Mouse (Mus musculus) spleen, postnatal 4 days (tissue): ENCODE measurements around the gene Tspoap1.

Experiments
- DNase-seq, 2 experiments: peaks; one replicate each; pipeline ENCODE4 v3.0.0; 2022; ENCODE audit warnings: low spot score in 2 of 2

The Tspoap1 gene

GRCm38 (mm10) chr11:87760301-87761081 is at the start of gene Tspoap1:
Gene Tspoap1 (plus strand): TSS chr11:87760541.
- peak; percentile 62 to 82 for DNase-seq

GRCm38 (mm10) chr11:87712188-87712587 is 48.2 kb upstream of the Tspoap1 start:
- no peak for DNase-seq

GRCm38 (mm10) chr11:87715999-87716398 is 44.3 kb upstream of the Tspoap1 start:
- no peak for DNase-seq

DNA sequence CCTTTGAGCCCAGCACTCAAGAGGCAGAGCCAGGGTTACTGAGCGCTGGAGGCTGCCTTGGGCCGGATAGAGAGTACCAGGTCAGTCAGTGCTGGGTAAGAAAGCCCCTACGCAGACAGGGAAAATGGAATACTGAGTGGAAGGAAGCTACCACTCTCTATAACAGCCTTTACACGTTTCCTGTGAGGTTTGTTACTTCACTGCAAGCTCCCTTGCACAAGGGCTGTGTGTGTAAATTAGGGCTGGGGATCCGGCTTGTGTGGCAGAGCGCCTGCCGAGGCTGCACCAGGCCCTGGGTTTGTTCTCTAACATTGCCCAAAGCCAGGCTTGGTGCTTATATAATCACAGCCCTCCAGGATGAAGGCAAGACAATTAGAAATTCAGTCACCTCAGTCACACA is 40.8 kb upstream of the Tspoap1 start:
- no peak for DNase-seq

DNA sequence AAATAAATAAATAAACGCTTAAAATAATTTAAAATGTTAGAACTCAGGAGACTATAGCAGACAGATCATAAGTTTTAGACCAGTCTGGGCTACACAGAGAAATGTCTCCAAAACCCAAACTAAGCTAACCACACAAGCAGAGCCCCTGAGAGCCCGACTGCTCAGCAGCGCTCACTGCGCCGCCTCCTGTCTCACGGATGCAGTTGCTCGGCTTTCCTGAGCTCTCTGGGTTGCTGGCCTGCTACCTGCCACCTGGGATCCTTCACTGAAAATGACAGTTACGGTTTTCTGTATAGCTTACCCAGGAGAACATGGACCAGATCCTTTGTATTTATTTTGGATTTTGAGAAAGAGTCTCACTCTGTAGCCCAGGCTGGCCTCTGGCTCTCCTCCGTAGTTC is 40.0 kb upstream of the Tspoap1 start:
- no peak for DNase-seq

DNA sequence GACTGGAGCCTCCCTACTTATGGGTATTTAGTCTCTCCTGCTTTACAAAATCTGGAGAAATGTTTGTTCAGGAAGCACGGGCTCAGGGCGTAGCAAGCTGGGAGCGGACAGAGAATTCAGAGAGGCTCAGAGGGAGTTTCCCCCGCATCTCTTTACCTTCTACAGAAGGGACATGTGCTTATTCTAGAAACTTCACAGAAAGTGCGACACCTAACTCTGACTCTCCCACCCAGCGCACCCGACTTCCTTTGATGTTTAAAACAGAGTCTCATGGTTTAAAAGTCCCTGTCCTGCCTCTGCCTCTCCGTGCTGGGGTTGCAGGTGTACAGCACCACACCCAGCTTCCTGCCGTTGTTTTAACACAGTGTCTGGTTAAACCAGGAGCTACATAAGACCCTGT is 39.5 kb upstream of the Tspoap1 start:
- no peak for DNase-seq

DNA sequence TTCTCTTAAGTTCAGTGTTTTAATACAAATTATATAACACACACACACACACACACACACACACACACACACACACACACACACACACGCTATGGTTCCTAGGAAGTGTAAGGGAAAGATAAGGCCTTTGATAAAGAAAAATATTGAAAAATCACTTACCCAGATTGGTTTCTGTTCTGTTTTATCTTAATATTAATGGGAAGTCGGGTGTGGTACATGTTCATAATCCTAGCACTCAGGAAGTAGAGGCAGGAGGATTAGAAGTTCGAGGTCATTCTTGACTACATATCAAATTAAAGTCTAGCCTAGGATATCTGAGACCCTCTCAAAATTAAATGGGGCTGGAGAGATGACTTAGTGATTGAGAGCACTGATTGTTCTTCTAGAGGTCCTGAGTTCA is 38.2 kb upstream of the Tspoap1 start:
- DNase-seq = no peak

- no peak for DNase-seq
Measured at GRCm38 (mm10) chr11:87722891-87723290, 37.5 kb upstream of the Tspoap1 start.

- no peak for DNase-seq
Measured at GRCm38 (mm10) chr11:87725515-87725914, 34.8 kb upstream of the Tspoap1 start.

DNA sequence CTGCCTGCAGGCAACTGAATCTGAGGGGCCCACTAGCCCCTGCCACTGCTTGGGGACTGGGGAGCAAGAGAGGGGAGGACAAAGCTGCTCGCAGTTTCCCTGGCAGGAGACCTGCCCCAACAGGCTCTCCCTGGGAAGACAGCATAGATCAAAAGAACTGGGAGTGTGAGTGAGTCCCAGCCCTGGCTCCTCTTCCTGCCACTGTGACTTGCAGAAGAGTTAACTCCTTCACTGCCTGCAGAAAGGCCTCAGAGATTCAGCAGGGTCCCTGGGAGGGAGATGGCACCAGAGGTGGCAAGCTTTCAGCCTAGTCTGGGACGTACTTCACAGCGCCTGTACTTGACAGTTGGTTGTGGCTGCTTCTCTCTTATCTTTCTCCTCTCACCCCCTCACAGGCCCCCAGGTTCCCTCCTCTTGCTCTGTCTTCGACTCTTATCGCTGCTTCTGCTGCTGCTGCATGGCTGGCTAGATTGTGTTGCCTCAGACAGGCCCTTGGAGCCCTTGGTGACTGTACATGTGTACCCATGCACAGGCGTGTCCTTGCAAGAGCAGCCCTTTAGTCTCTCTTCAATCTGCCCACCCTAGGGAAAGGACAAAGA is 34.3 kb upstream of the Tspoap1 start:
- DNase-seq = peak; percentile 78 to 80

- no peak for DNase-seq
Measured at GRCm38 (mm10) chr11:87727021-87727420, 33.3 kb upstream of the Tspoap1 start.

GRCm38 (mm10) chr11:87727471-87727870 is 32.9 kb upstream of the Tspoap1 start:
- DNase-seq = no peak

DNA sequence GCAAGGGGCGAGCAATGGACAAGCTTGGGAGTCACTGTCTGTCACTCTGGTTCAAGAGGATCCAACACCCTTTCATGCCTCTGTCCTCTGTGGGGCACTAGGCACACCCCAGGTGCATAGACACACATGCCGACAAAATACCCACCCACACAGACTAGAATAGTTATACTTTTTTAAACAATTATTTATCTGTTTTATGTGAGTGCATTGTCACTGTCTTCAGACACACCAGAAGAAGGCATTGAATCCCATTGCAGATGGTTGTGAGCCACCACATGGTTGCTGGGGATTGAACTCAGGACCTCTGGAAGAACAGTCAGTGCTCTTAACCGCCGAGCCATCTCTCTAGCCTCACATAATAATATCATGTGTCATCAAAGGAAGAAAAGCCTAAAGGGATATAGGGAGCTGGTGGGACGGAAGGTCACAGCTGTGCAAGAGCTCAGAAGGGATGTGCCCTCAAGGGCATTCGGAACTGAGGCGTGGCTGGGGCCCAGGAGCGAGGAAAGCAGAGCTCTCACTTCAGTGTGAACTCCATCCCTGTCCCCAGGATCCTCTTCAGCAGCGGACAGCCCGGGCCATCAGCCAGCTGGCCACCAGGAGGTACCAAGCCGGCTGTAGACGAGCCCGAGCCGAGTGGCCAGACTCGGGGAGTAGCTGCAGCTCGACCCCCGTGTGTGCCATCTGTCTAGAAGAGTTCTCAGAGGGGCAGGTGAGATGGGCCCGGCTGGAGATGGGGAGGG is 31.3 kb upstream of the Tspoap1 start:
- no peak for DNase-seq

GRCm38 (mm10) chr11:87729593-87730185 is 30.7 kb upstream of the Tspoap1 start:
- DNase-seq = no peak

GRCm38 (mm10) chr11:87730652-87731310 is 29.6 kb upstream of the Tspoap1 start:
- DNase-seq = no peak

- DNase-seq = no peak
Measured at GRCm38 (mm10) chr11:87734346-87734745, 26.0 kb upstream of the Tspoap1 start.

DNA sequence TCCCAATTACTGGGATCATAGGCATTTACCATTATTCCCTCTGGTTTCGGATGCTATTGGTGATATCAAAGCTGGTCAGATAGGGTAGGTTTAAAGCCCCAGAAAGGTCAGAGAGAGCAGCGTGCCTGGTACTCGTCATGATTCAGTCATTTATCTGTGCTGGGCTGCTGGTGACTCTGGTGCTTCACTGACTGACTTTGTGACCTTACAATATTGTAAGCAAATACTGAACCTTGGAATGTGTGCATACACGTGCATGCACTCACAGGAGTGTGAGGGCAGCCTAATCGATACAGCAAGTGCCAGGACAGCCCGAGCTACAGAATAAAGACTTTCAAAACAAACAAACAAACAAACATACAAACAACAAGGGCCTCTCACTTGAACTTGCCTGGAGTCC is 24.6 kb upstream of the Tspoap1 start:
- no peak for DNase-seq

GRCm38 (mm10) chr11:87736647-87737134 is 23.6 kb upstream of the Tspoap1 start:
- DNase-seq = peak; percentile 83 to 88

- DNase-seq = peak; percentile 99
Measured at GRCm38 (mm10) chr11:87737175-87737740, 23.1 kb upstream of the Tspoap1 start, which contains the start of gene Supt4a. Gene Supt4a (plus strand): TSS chr11:87737552.

DNA sequence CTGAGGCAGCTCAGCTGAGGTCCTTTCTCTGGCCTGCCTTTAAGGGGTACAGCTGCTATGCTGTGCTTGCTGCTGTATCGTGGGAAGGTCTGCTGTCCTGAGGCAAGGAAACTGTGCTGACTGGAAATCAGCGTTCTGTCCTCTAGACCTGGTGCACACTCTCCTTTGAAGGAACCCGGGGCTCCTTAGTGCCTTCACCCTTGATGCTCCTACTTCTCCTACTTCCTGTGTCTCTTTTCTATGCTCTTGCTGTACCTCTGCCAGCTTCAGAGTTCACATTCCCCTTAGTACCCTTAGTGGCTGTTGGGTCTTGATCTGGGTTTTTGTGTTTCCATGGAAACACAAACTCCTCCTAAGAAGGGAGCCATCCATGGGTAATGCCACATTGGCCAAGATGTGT is 16.6 kb upstream of the Tspoap1 start:
- DNase-seq = no peak

- peak; percentile 54 to 68 for DNase-seq
Measured at GRCm38 (mm10) chr11:87744964-87745363, 15.4 kb upstream of the Tspoap1 start.
